Mouse (Mus musculus) lung, postnatal 0 days (tissue): ENCODE measurements around the gene Ddx23.

ENCODE experiments used
- CTCF ChIP-seq: IDR thresholded peaks from 2 replicates; pipeline ENCODE4 v1.5.1; 2016; ENCODE audit warnings: antibody characterized with exemption, mild to moderate bottlenecking
- EP300 ChIP-seq: IDR thresholded peaks from 2 replicates; pipeline ENCODE4 v1.6.1; 2016; ENCODE audit warnings: antibody characterized with exemption, mild to moderate bottlenecking, control low read depth

- TF ChIP-seq EP300 (no peak), CTCF (no peak)
Measured at GRCm38 (mm10) chr15:98609331-98610130, 53.2 kb downstream of the Ddx23 start, which contains the start of gene Adcy6.
